Mouse (Mus musculus): Measurements from ENCODE around the gene 4930444G20Rik. TPM values are rescaled to one million over a fixed set of nuclear protein-coding genes. Genes with fewer than 3 reads are reported as not detected.

The 4930444G20Rik gene
- polyA plus RNA-seq, 1 experiment from 2014 or later, result not detected

DNA sequence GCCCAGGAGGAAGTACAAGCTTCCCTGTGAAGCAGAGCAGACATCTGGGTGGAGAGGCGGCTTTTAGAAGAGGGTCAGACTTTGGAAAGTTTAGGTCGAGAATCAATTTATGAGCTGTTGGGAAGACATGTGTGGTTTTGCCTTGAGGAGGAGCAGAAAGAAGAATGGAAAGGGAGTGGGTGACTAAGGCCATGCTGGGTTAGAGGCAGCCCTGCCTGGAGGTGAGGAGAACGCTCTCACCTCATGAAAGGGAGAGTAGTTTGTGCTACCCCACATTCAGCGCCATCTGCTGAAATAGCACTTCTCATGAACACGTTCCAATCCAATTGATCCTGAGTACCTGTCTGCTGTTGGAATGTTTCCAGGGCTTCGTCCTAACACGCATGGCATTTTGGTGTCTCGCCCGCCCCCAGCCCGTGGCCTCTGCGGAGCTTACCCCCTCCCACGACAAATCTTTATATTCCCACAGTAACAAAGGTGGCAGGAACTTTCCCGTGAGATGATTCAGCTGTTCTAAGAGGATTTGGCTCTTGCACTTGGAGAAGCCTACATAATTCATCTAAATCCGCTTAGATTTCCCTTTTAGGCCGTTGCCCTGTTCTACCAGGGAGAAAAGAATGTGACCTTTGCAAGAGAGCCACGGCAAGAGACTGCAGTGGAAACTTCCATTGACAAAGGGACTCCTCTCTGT lies 50.3 kb downstream of the 4930444G20Rik start:
- H3K36me3 ChIP-seq, result no peaks in the 10 kb centered on the region
- H3K4me3 ChIP-seq (replicated peaks), result no peak overlapping the region
- H3K9me3 ChIP-seq (replicated peaks), result no peaks in the 10 kb centered on the region
- no peak overlapping the region for H3K27ac ChIP-seq
- H3K27me3 ChIP-seq, result no peaks in the 10 kb centered on the region
- H3K9ac ChIP-seq, result no peak overlapping the region
- peaks cover 4% of the 10 kb centered on the region; the same call in 1 of the 2 replicates for H3K4me1 ChIP-seq
- 55% methylated on average over 16 of the region's 16 CpGs for WGBS
- no peak overlapping the region for H3K4me2 ChIP-seq
- ATAC-seq (replicated peaks; ENCODE audit: low FRiP score), result no peak

Other genes with a start within 250 kb of the 4930444G20Rik start
- gene Sgk1, start 185.9 kb downstream of the 4930444G20Rik start, polyA plus RNA-seq (2015; fragmentation: Nextera tagmentation; extraction: Ambion mirVana), result 73.7 and 75.2 TPM in 2 replicates
- gene E030030I06Rik, start 81.2 kb upstream of the 4930444G20Rik start, polyA plus RNA-seq (2015; fragmentation: Nextera tagmentation; extraction: Ambion mirVana), result 21.6 and 29.6 TPM in 2 replicates
- 11.7 and 12.7 TPM in 2 replicates for gene Raet1e, start 90.5 kb upstream of the 4930444G20Rik start, polyA plus RNA-seq (2015; fragmentation: Nextera tagmentation; extraction: Ambion mirVana)
- gene H60b, start 90.5 kb upstream of the 4930444G20Rik start, polyA plus RNA-seq (2015; fragmentation: Nextera tagmentation; extraction: Ambion mirVana), result 1.1 and 1.2 TPM in 2 replicates